Mouse (Mus musculus) MEL (cell line): ENCODE data around the gene E330021D16Rik. TPM values are rescaled to one million over a fixed set of nuclear protein-coding genes. Genes with fewer than 3 reads are reported as not detected.

Source experiments
- DNase-seq: peaks from one replicate; pipeline ENCODE4 v3.0.0; 2011; ENCODE audit warnings: low read depth, low spot score
- H3K27ac ChIP-seq: 2 replicates; pipeline ENCODE4 v1.5.1; 2012; ENCODE audit warnings: low read depth, mild to moderate bottlenecking, control low read depth, low read length, moderate library complexity; ENCODE audit not compliant: control insufficient read depth
- H3K27me3 ChIP-seq, 2 experiments: fragments of 150-350 bp in 1 of 2; sonication (generic) in 1 of 2; 2 replicates each; pipeline ENCODE4 v1.6.1; 2012; ENCODE audit warnings: low read length in 2 of 2, mild to moderate bottlenecking in 2 of 2, improper control_type of control experiment in 1 of 2, moderate library complexity in 1 of 2; ENCODE audit not compliant: insufficient read depth in 2 of 2, control insufficient read depth in 1 of 2
- H3K36me3 ChIP-seq, 2 experiments: 2 replicates each; pipeline ENCODE4 v1.6.1; 2012 to 2014; ENCODE audit warnings: low read length in 2 of 2, improper control_type of control experiment in 1 of 2, inconsistent platforms in 1 of 2, mild to moderate bottlenecking in 1 of 2; ENCODE audit not compliant: insufficient read depth in 2 of 2, control insufficient read depth in 1 of 2
- H3K4me1 ChIP-seq, 2 experiments: fragments of 150-350 bp in 1 of 2; sonication (generic) in 1 of 2; 2 replicates each; pipeline ENCODE4 v1.6.1; 2012; ENCODE audit warnings: low read length in 2 of 2, improper control_type of control experiment in 1 of 2, mild to moderate bottlenecking in 1 of 2; ENCODE audit not compliant: insufficient read depth in 2 of 2, control insufficient read depth in 1 of 2
- H3K4me3 ChIP-seq, 2 experiments: fragments of 150-350 bp in 1 of 2; sonication (generic) in 1 of 2; 2 replicates each; pipeline ENCODE4 v1.5.1; 2012; ENCODE audit warnings: low read depth in 2 of 2, low read length in 2 of 2, mild to moderate bottlenecking in 2 of 2, moderate library complexity in 2 of 2, control low read depth in 1 of 2, improper control_type of control experiment in 1 of 2; ENCODE audit not compliant: control insufficient read depth in 1 of 2, insufficient read depth in 1 of 2
- H3K79me2 ChIP-seq: 2 replicates; pipeline ENCODE4 v1.6.1; 2012; ENCODE audit warnings: mild to moderate bottlenecking, low read length, moderate library complexity; ENCODE audit not compliant: control insufficient read depth, poor library complexity, insufficient read depth
- H3K9ac ChIP-seq: 2 replicates; pipeline ENCODE4 v1.6.1; 2012; ENCODE audit warnings: low read depth, mild to moderate bottlenecking, control low read depth, low read length, moderate library complexity; ENCODE audit not compliant: control insufficient read depth, poor library complexity, severe bottlenecking
- H3K9me3 ChIP-seq: fragments of 150-350 bp; sonication (generic); replicated peaks from 2 replicates; pipeline ENCODE4 v1.6.1; 2012; ENCODE audit warnings: mild to moderate bottlenecking, low read length, improper control_type of control experiment, moderate library complexity; ENCODE audit not compliant: insufficient read depth
- CHD1 ChIP-seq: IDR thresholded peaks from 2 replicates; pipeline ENCODE4 v1.6.1; 2012; ENCODE audit warnings: low read depth, mild to moderate bottlenecking, inconsistent platforms, low read length, improper control_type of control experiment
- CHD2 ChIP-seq: IDR thresholded peaks from 2 replicates; pipeline ENCODE4 v1.6.1; 2011; ENCODE audit warnings: low read length, improper control_type of control experiment
- ELF1 ChIP-seq: IDR thresholded peaks from 2 replicates; pipeline ENCODE4 v1.6.1; 2014; ENCODE audit warnings: low read depth, mild to moderate bottlenecking, inconsistent platforms, low read length, improper control_type of control experiment, moderate library complexity
- EP300 ChIP-seq, 2 experiments: IDR thresholded peaks; 2 replicates each; pipeline ENCODE4 v1.6.1; 2011; ENCODE audit warnings: improper control_type of control experiment in 2 of 2, low read length in 2 of 2, low read depth in 1 of 2, mild to moderate bottlenecking in 1 of 2
- ETS1 ChIP-seq: IDR thresholded peaks from 2 replicates; pipeline ENCODE4 v1.6.1; 2012; ENCODE audit warnings: low read depth, mild to moderate bottlenecking, inconsistent platforms, low read length, improper control_type of control experiment, moderate library complexity
- GATA1 ChIP-seq: IDR thresholded peaks from 2 replicates; pipeline ENCODE4 v1.6.1; 2011; ENCODE audit warnings: low read depth, low read length, improper control_type of control experiment
- JUND ChIP-seq: IDR thresholded peaks from 2 replicates; pipeline ENCODE4 v1.6.1; 2011; ENCODE audit warnings: low read depth, mild to moderate bottlenecking, improper control_type of control experiment, low read length
- MAFK ChIP-seq: IDR thresholded peaks from 2 replicates; pipeline ENCODE4 v1.6.1; 2011; ENCODE audit warnings: low read depth, mild to moderate bottlenecking, low read length, improper control_type of control experiment, borderline replicate concordance
- MAX ChIP-seq: IDR thresholded peaks from 2 replicates; pipeline ENCODE4 v1.6.1; 2011; ENCODE audit warnings: low read length, improper control_type of control experiment
- MAZ ChIP-seq: IDR thresholded peaks from 2 replicates; pipeline ENCODE4 v1.6.1; 2012; ENCODE audit warnings: low read depth, mild to moderate bottlenecking, inconsistent platforms, low read length, improper control_type of control experiment
- MXI1 ChIP-seq: IDR thresholded peaks from 2 replicates; pipeline ENCODE4 v1.6.1; 2011; ENCODE audit warnings: mild to moderate bottlenecking, low read depth, low read length, improper control_type of control experiment
- MYC ChIP-seq: IDR thresholded peaks from 2 replicates; pipeline ENCODE4 v1.6.1; 2011; ENCODE audit warnings: low read depth, mild to moderate bottlenecking, low read length, improper control_type of control experiment, moderate library complexity
- NRF1 ChIP-seq: IDR thresholded peaks from 2 replicates; pipeline ENCODE4 v1.6.1; 2014; ENCODE audit warnings: low read depth, mild to moderate bottlenecking, inconsistent platforms, low read length, improper control_type of control experiment, moderate library complexity; ENCODE audit not compliant: poor library complexity, insufficient read depth, severe bottlenecking
- POLR2A ChIP-seq, 2 experiments: IDR thresholded peaks; 2 replicates each; pipeline ENCODE4 v1.6.1; 2011 to 2012; ENCODE audit warnings: low read length in 2 of 2, mild to moderate bottlenecking in 2 of 2, control low read depth in 1 of 2, improper control_type of control experiment in 1 of 2, low read depth in 1 of 2, moderate library complexity in 1 of 2; ENCODE audit not compliant: control insufficient read depth in 1 of 2, insufficient read depth in 1 of 2, poor library complexity in 1 of 2
- POLR2AphosphoS5 ChIP-seq: IDR thresholded peaks from 2 replicates; pipeline ENCODE4 v1.6.1; 2012; ENCODE audit warnings: low read depth, borderline replicate concordance, mild to moderate bottlenecking, inconsistent platforms, low read length, moderate library complexity, mixed read lengths
- RCOR1 ChIP-seq: IDR thresholded peaks from 2 replicates; pipeline ENCODE4 v1.6.1; 2012; ENCODE audit warnings: low read depth, mild to moderate bottlenecking, inconsistent platforms, low read length, improper control_type of control experiment
- SIN3A ChIP-seq: IDR thresholded peaks from 2 replicates; pipeline ENCODE4 v1.6.1; 2012; ENCODE audit warnings: low read length, improper control_type of control experiment, inconsistent platforms
- TAL1 ChIP-seq: IDR thresholded peaks from 2 replicates; pipeline ENCODE4 v1.6.1; 2012; ENCODE audit warnings: mild to moderate bottlenecking, inconsistent platforms, low read length, moderate library complexity, mixed read lengths
- TBP ChIP-seq: IDR thresholded peaks from 2 replicates; pipeline ENCODE4 v1.8.0; 2011; ENCODE audit warnings: low read depth, low read length, improper control_type of control experiment
- TCF12 ChIP-seq: IDR thresholded peaks from 2 replicates; pipeline ENCODE4 v1.6.1; 2014; ENCODE audit warnings: low read depth, mild to moderate bottlenecking, inconsistent platforms, low read length, improper control_type of control experiment, moderate library complexity
- USF1 ChIP-seq: IDR thresholded peaks from 2 replicates; pipeline ENCODE4 v1.6.1; 2014; ENCODE audit warnings: low read depth, mild to moderate bottlenecking, inconsistent platforms, low read length, improper control_type of control experiment, moderate library complexity
- USF2 ChIP-seq, 2 experiments: IDR thresholded peaks; 2 replicates each; pipeline ENCODE4 v1.6.1; 2011 to 2012; ENCODE audit warnings: improper control_type of control experiment in 2 of 2, low read length in 2 of 2, borderline replicate concordance in 1 of 2, inconsistent platforms in 1 of 2, low read depth in 1 of 2, mild to moderate bottlenecking in 1 of 2; ENCODE audit not compliant: insufficient read depth in 1 of 2
- ZKSCAN1 ChIP-seq: IDR thresholded peaks from 2 replicates; pipeline ENCODE4 v1.6.1; 2012; ENCODE audit warnings: low read depth, mild to moderate bottlenecking, inconsistent platforms, low read length, improper control_type of control experiment, moderate library complexity
- polyA plus RNA-seq, 2 experiments: library from polyadenylated mRNA; stranded (reverse) in 1 of 2; unstranded in 1 of 2; fragments of >175 nt in 1 of 2; fragments of >200 nt in 1 of 2; gene quantifications; 2 replicates each; pipeline versions ENCODE4 v1.2.1 to v1.2.4; 2012; ENCODE audit warnings: low replicate concordance in 2 of 2, low read depth in 1 of 2; ENCODE audit not compliant: insufficient read length in 2 of 2, insufficient read depth in 1 of 2, missing spikeins in 1 of 2
- total RNA-seq: library from RNA; depleted of rRNA; stranded (reverse); fragments of 300-350 nt; gene quantifications from 2 replicates; pipeline ENCODE4 v1.2.3, GENCODE M21; 2012

E330021D16Rik gene
- total and polyA plus RNA-seq, 3 experiments, result not detected

DNA sequence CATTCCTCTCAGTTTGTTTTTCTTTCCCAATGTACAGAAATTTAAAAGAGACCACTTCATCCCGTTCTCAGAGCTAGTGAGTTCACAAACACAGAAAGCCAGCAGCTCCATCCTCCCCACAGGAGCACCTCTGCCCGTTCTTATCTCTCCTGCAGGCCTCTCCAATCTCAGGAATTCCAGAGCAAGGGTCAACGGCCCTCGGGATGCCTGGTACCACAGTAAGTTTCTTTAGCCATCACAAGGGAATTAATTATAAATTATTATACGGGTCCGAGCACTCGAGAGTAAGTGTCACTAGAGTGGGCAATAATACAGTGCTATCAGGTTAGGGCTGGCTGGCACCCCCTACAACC lies 16.5 kb upstream of the E330021D16Rik start:
- Histone ChIP-seq H3K9ac (no peak overlapping the region; the same call in 1 of the 2 replicates), H3K27ac (no peak overlapping the region)
- TF ChIP-seq ELF1 (no peak), TAL1 (no peak), GATA1 (peak; percentile 49; the same call in 1 of the 2 replicates)

DNA sequence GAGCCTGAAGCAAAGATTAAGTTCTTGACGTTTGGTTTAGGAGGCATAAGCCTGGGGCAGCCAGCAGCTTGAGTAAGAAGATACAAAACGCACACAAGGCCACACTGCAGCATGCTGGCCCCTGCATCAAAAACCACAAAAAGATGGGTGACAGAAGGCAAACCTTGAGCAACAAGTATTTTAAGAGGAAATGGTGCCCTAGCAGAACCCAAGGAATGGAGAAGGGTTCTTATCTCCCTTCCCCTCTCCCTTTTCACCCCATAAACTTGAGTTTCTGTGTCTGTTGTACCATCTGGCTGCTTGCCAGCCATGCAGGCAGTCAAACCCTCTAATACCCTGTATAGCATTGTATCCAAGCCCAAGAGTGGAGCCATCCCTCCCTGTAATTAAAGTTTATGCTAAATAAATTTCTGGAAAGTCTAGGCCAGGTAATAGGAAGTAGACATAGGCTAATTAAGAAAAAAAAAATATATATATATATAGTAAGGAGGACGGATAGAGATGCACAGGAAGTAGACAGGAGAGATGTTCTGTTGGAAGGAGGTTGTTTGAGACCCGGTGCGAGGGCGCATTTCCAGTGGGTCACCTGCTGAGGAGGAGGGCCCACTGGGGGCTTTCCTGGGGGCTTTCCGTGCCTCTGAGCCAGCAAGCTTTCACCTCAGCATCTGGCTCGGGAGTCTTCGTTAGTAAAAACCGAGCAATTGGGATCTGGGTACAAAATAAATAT lies 16.0 kb upstream of the E330021D16Rik start:
- H3K9ac ChIP-seq, result peak overlapping the region; percentile 40
- H3K4me1 ChIP-seq, result no peaks in the 10 kb centered on the region; a peak in 1 of 4 replicates
- peak; percentile 92 for DNase-seq
- H3K27me3 ChIP-seq, result no peaks in the 10 kb centered on the region
- H3K36me3 ChIP-seq, result peaks cover 0 to 6% of the 10 kb centered on the region in 2 experiments; a peak in 1 of 4 replicates
- H3K4me3 ChIP-seq, result peak overlapping the region in 1 of 2 experiments; percentile 5; a peak in 1 of 4 replicates
- TF ChIP-seq TCF12 (peak; percentile 71), MYC (peak; percentile 72; the same call in 1 of the 2 replicates), MAFK (no peak), MAX (0 out of 2 replicates have a peak, but pooled peaks have one; percentile 52), POLR2AphosphoS5 (no peak), RCOR1 (peak; percentile 68), USF1 (no peak), GATA1 (peak; percentile 91), TBP (peak; percentile 93), SIN3A (peak; percentile 68; the same call in 1 of the 2 replicates), NRF1 (no peak), MAZ (peak; percentile 50; the same call in 1 of the 2 replicates), TAL1 (peak; percentile 64), ZKSCAN1 (no peak), JUND (no peak), ETS1 (peak; percentile 81), MXI1 (0 out of 2 replicates have a peak, but pooled peaks have one; percentile 25), CHD2 (no peak), EP300 (IDR thresholded peaks at IDR 0.05; ENCODE audit: low read depth in 1 of 2, low read length in 2 of 2) (peak; percentile 74 to 75), POLR2A (IDR thresholded peaks at IDR 0.05; ENCODE audit: control insufficient read depth in 1 of 2, insufficient read depth in 1 of 2, low read depth in 1 of 2, low read length in 2 of 2, poor library complexity in 1 of 2) (no peak), CHD1 (no peak; the same call in 1 of the 2 replicates), USF2 (IDR thresholded peaks at IDR 0.05; ENCODE audit: borderline replicate concordance in 1 of 2, insufficient read depth in 1 of 2, low read depth in 1 of 2, low read length in 2 of 2) (no peak)
- H3K79me2 ChIP-seq, result no peaks in the 10 kb centered on the region
- peak overlapping the region; percentile 72 for H3K27ac ChIP-seq
- H3K9me3 ChIP-seq, result no peaks in the 10 kb centered on the region

More for the DNA sequence above, 16.5 kb upstream of the E330021D16Rik start:
- H3K9me3 ChIP-seq, result no peaks in the 10 kb centered on the region
- H3K4me3 ChIP-seq, result no peak overlapping the region
- H3K4me1 ChIP-seq, result no peaks in the 10 kb centered on the region; a peak in 1 of 4 replicates
- H3K79me2 ChIP-seq, result no peaks in the 10 kb centered on the region
- H3K36me3 ChIP-seq, result peaks cover 0 to 6% of the 10 kb centered on the region in 2 experiments; a peak in 1 of 4 replicates
- DNase-seq, result peak; percentile 23
- H3K27me3 ChIP-seq, result no peaks in the 10 kb centered on the region
